Mouse (Mus musculus) retina, postnatal 1 day (tissue): ENCODE data around the gene Tmem40.

Experiments
- DNase-seq: peaks from one replicate; pipeline ENCODE4 v3.0.0-alpha.2; 2012

Gene Tmem40

GRCm38 (mm10) chr6:115768207-115768606 is 6.0 kb upstream of the Tmem40 start:
- DNase-seq = no peak

- DNase-seq = no peak
Measured at GRCm38 (mm10) chr6:115767357-115767756, 5.1 kb upstream of the Tmem40 start.

GRCm38 (mm10) chr6:115764179-115764578 is 2.0 kb upstream of the Tmem40 start:
- DNase-seq = peak; percentile 88

- no peak for DNase-seq
Measured at GRCm38 (mm10) chr6:115760982-115761381, 1.2 kb downstream of the Tmem40 start.

GRCm38 (mm10) chr6:115760137-115760536 is 2.1 kb downstream of the Tmem40 start:
- no peak for DNase-seq

- DNase-seq = no peak
Measured at GRCm38 (mm10) chr6:115759461-115759860, 2.7 kb downstream of the Tmem40 start.

GRCm38 (mm10) chr6:115758981-115759435 is 3.2 kb downstream of the Tmem40 start:
- DNase-seq = no peak

GRCm38 (mm10) chr6:115755536-115755935 is 6.7 kb downstream of the Tmem40 start:
- no peak for DNase-seq

GRCm38 (mm10) chr6:115746326-115746725 is 15.9 kb downstream of the Tmem40 start:
- peak; percentile 55 for DNase-seq

GRCm38 (mm10) chr6:115743569-115743968 is 18.6 kb downstream of the Tmem40 start:
- peak; percentile 60 for DNase-seq

GRCm38 (mm10) chr6:115739056-115739455 is 23.2 kb downstream of the Tmem40 start:
- no peak for DNase-seq

- peak; percentile 39 for DNase-seq
Measured at GRCm38 (mm10) chr6:115734909-115735308, 27.3 kb downstream of the Tmem40 start.

GRCm38 (mm10) chr6:115732341-115732928 is 29.8 kb downstream of the Tmem40 start:
- DNase-seq = peak; percentile 6

GRCm38 (mm10) chr6:115730560-115731342 is 31.5 kb downstream of the Tmem40 start:
- no peak for DNase-seq

GRCm38 (mm10) chr6:115727570-115727969 is 34.6 kb downstream of the Tmem40 start:
- DNase-seq = no peak

GRCm38 (mm10) chr6:115727108-115727507 is 35.1 kb downstream of the Tmem40 start:
- peak; percentile 60 for DNase-seq

- DNase-seq = no peak
Measured at GRCm38 (mm10) chr6:115722246-115722645, 40.0 kb downstream of the Tmem40 start.

- peak; percentile 78 for DNase-seq
Measured at GRCm38 (mm10) chr6:115717715-115718558, 44.3 kb downstream of the Tmem40 start.

- peak; percentile 21 for DNase-seq
Measured at GRCm38 (mm10) chr6:115717101-115717652, 45.0 kb downstream of the Tmem40 start.

GRCm38 (mm10) chr6:115711261-115711660 is 50.9 kb downstream of the Tmem40 start:
- DNase-seq = no peak

GRCm38 (mm10) chr6:115702901-115703300 is 59.3 kb downstream of the Tmem40 start:
- no peak for DNase-seq

GRCm38 (mm10) chr6:115701302-115701701 is 60.9 kb downstream of the Tmem40 start:
- DNase-seq = peak; percentile 13

GRCm38 (mm10) chr6:115700778-115701177 is 61.4 kb downstream of the Tmem40 start:
- DNase-seq = no peak
